Mouse (Mus musculus) gastrocnemius, postnatal 25 days (tissue): ENCODE data around the gene Jag2. TPM values are rescaled to one million over a fixed set of nuclear protein-coding genes. Genes with fewer than 3 reads are reported as not detected.

Experiments
- DNase-seq: peaks from one replicate; pipeline ENCODE4 v3.0.0; 2022
- total RNA-seq, 2 experiments: library from RNA; stranded (reverse); gene quantifications; 1 replicate in 1 of 2; 2 replicates in 1 of 2; pipeline ENCODE4 v1.2.3; 2021

Jag2 gene
- total RNA-seq, 2 experiments from 2014 or later: 20.4 to 21.8 TPM

GRCm38 (mm10) chr12:112941156-112941775, 11.7 kb upstream of the Jag2 start:
- DNase-seq: no peak

- DNase-seq: no peak
These were observed 11.1 kb upstream of the Jag2 start for GRCm38 (mm10) chr12:112940710-112941109.

- DNase-seq: no peak
These were observed 10.7 kb upstream of the Jag2 start for GRCm38 (mm10) chr12:112940238-112940637.

- no peak for DNase-seq
These were observed 9.4 kb upstream of the Jag2 start for GRCm38 (mm10) chr12:112938873-112939565.

GRCm38 (mm10) chr12:112938366-112938765, 8.8 kb upstream of the Jag2 start:
- no peak for DNase-seq

GRCm38 (mm10) chr12:112937906-112938305, 8.3 kb upstream of the Jag2 start:
- no peak for DNase-seq

GRCm38 (mm10) chr12:112932647-112933046, 3.1 kb upstream of the Jag2 start:
- DNase-seq: peak; percentile 76

- no peak for DNase-seq
These were observed 955 bp downstream of the Jag2 start for GRCm38 (mm10) chr12:112928401-112929241.

- DNase-seq: no peak
These were observed 2.3 kb downstream of the Jag2 start for GRCm38 (mm10) chr12:112927265-112927664.

- no peak for DNase-seq
These were observed 3.6 kb downstream of the Jag2 start for GRCm38 (mm10) chr12:112925950-112926349.

GRCm38 (mm10) chr12:112922541-112922940, 7.0 kb downstream of the Jag2 start:
- DNase-seq: no peak

- no peak for DNase-seq
These were observed 8.1 kb downstream of the Jag2 start for GRCm38 (mm10) chr12:112921518-112921917.

GRCm38 (mm10) chr12:112917906-112918305, 11.7 kb downstream of the Jag2 start:
- DNase-seq: peak; percentile 45

GRCm38 (mm10) chr12:112917486-112917885, 12.1 kb downstream of the Jag2 start:
- DNase-seq: no peak

GRCm38 (mm10) chr12:112916698-112917400, 12.7 kb downstream of the Jag2 start:
- peak; percentile 86 for DNase-seq

GRCm38 (mm10) chr12:112915587-112915986, 14.0 kb downstream of the Jag2 start:
- no peak for DNase-seq

- peak; percentile 52 for DNase-seq
These were observed 15.0 kb downstream of the Jag2 start for GRCm38 (mm10) chr12:112914527-112914926.

- no peak for DNase-seq
These were observed 16.4 kb downstream of the Jag2 start for GRCm38 (mm10) chr12:112912951-112913745.

- no peak for DNase-seq
These were observed 17.9 kb downstream of the Jag2 start for GRCm38 (mm10) chr12:112911701-112912100.

- DNase-seq: no peak
These were observed 20.6 kb downstream of the Jag2 start for GRCm38 (mm10) chr12:112908991-112909390.

GRCm38 (mm10) chr12:112905001-112905400, 24.6 kb downstream of the Jag2 start:
- no peak for DNase-seq
